Mouse (Mus musculus) embryonic facial prominence, embryonic 13.5 days (tissue): ENCODE data around the gene Cops9. TPM values are rescaled to one million over a fixed set of nuclear protein-coding genes. Genes with fewer than 3 reads are reported as not detected.

ENCODE experiments used
- ATAC-seq: fragments of 200-750 bp; cut with Nextera tagmentation; 2 replicates; pipeline ENCODE4 v1.8.0; 2017; ENCODE audit warnings: low read depth; ENCODE audit not compliant: insufficient number of reproducible peaks, insufficient read depth, low FRiP score, low TSS enrichment
- H3K27ac ChIP-seq: fragments of 300-500 bp; sonication (generic); 2 replicates; pipeline ENCODE4 v1.5.1; 2015; ENCODE audit warnings: moderate library complexity, mild to moderate bottlenecking, inconsistent platforms
- H3K27me3 ChIP-seq: fragments of 300-500 bp; sonication (generic); 2 replicates; pipeline ENCODE4 v1.6.1; 2015; ENCODE audit warnings: mild to moderate bottlenecking, inconsistent platforms
- H3K36me3 ChIP-seq: fragments of 300-500 bp; sonication (generic); 2 replicates; pipeline ENCODE4 v1.6.1; 2015; ENCODE audit warnings: mild to moderate bottlenecking, inconsistent platforms
- H3K4me1 ChIP-seq: fragments of 300-500 bp; sonication (generic); 2 replicates; pipeline ENCODE4 v1.6.1; 2015; ENCODE audit warnings: inconsistent platforms
- H3K4me2 ChIP-seq: fragments of 300-500 bp; sonication (generic); 2 replicates; pipeline ENCODE4 v1.6.1; 2015; ENCODE audit warnings: moderate library complexity, mild to moderate bottlenecking, inconsistent platforms
- H3K4me3 ChIP-seq: fragments of 300-500 bp; sonication (generic); 2 replicates; pipeline ENCODE4 v1.5.1; 2015; ENCODE audit warnings: mild to moderate bottlenecking, inconsistent platforms
- H3K9ac ChIP-seq: fragments of 300-500 bp; sonication (generic); 2 replicates; pipeline ENCODE4 v1.6.1; 2015; ENCODE audit warnings: mild to moderate bottlenecking, inconsistent platforms
- H3K9me3 ChIP-seq: fragments of 300-500 bp; sonication (generic); 2 replicates; pipeline ENCODE4 v1.6.1; 2016; ENCODE audit warnings: inconsistent platforms
- WGBS: fragments of 180-500 bp; shearing (Covaris S2); methylation state at CpG from one replicate; pipeline ENCODE4 v1.1.7; 2015; ENCODE audit warnings: mixed read lengths; 5-methylcytosine and 5-hydroxymethylcytosine counted together
- polyA plus RNA-seq: library from polyadenylated mRNA; unstranded; fragments of >200 nt; fragmentation: Nextera tagmentation; extraction: Ambion mirVana; gene quantifications from 2 replicates; pipeline ENCODE4 v1.2.1, GENCODE M21; 2015

Cops9 gene
- polyA plus RNA-seq: 391 and 404 TPM in 2 replicates

DNA sequence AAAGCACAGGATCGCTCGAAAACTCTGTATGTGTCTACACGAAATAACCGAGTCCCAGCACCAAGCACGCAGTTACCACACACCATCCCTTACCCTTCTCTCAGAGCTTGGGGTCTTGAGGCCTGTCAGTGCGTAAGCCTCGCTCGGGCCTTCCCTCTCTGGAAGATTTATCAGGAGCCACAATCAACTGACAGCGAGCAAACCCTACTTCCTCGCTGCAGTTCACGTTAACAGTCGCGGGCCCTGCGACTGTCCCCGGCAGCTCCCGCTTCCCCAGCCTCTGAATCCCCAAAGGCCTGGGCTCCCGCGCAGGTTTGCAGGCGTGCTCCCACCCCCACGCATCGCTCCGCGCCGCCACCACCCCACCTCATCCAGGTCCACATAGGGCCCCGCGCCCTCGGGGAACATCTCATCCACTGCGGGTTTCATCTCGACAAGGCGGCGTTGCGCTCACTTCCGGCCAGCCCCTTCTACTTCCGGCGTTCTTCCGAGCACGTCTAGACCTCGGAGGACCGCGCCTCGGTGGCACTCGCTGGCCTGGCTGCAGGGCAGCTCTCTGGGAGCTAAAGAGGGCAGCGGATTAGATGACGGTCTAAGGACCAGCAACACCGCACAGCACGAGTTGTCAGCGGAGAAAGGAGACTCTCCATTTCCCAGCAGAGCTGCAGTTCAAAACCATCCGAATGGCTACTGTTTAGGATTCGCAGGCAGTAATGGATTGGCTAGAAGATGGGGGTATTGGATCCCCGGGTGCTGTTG, at the start of gene Cops9:
Gene Cops9 (minus strand): TSS at position 472 of the 759 bp plus-strand sequence.
- Histone ChIP-seq H3K27ac (peak within 1 kb of the TSS; percentile 71), H3K4me1 (peaks cover 19% of the 10 kb centered on the region), H3K4me2 (peak within 1 kb of the TSS; percentile 98), H3K27me3 (no peaks in the 10 kb centered on the region), H3K36me3 (peaks cover 33% of the 10 kb centered on the region), H3K9me3 (no peaks in the 10 kb centered on the region), H3K4me3 (peak within 1 kb of the TSS; percentile 96), H3K9ac (peak within 1 kb of the TSS; percentile 98)
- WGBS: 1% methylated on average over 50 of the region's 50 CpGs
- peak; percentile 76 for ATAC-seq

GRCm38 (mm10) chr1:92691166-92691844, 49.5 kb upstream of the Cops9 start:
- H3K4me2 ChIP-seq: no peak overlapping the region
- 84% methylated on average over 3 of the region's 3 CpGs for WGBS
- H3K9ac ChIP-seq: no peak overlapping the region
- no peak overlapping the region for H3K27ac ChIP-seq
- H3K4me3 ChIP-seq: no peak overlapping the region
- no peaks in the 10 kb centered on the region for H3K9me3 ChIP-seq
- H3K27me3 ChIP-seq: no peaks in the 10 kb centered on the region
- ATAC-seq: no peak
- peaks cover 8% of the 10 kb centered on the region for H3K4me1 ChIP-seq
- no peaks in the 10 kb centered on the region for H3K36me3 ChIP-seq

DNA sequence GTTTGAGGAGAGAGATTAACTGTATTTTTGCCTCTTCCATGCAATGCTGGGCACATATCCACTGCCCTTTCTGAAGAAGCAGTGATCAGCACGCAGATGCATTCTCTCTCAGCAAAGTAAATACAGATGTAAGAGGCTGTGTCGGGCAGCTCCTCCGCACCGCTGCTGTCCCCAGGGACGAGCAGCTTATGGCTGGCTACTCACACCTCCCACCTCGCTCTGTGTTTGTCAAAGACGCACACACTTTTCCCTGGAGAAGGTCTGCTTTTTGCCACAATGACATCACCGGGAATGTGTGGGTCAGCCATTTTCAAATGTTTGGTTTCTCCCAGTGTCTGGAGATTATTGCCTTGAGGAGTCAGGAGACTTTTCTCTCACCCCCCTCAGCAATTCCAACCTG, 45.2 kb upstream of the Cops9 start:
- no peaks in the 10 kb centered on the region for H3K9me3 ChIP-seq
- H3K9ac ChIP-seq: no peak overlapping the region
- no peak for ATAC-seq
- H3K4me1 ChIP-seq: peaks cover 17% of the 10 kb centered on the region
- no peaks in the 10 kb centered on the region for H3K27me3 ChIP-seq
- peak overlapping the region; percentile 24; the same call in 1 of the 2 replicates for H3K4me2 ChIP-seq
- H3K4me3 ChIP-seq: no peak overlapping the region
- H3K27ac ChIP-seq: no peak overlapping the region
- 20% methylated on average over 8 of the region's 8 CpGs for WGBS
- no peaks in the 10 kb centered on the region for H3K36me3 ChIP-seq

DNA sequence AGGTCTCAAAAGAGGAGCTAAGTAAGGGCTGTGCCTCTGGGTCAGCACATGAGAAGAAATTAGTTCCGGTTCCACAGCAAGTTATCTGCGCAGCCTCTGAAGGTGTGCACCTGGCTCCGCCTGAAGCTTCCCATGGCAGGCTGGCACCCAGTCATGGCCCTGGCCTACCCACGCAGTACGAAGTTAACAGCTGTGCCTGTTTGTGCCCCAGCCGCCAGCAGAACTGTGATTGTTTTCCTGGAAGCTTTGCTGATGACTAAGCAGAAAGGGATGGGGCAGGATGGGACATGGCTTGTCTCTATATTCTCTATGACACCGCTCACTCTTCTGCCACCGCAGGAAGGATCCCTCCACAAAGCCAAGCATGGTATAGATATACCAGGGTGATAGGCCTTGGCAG, 41.4 kb upstream of the Cops9 start:
- Histone ChIP-seq H3K9ac (no peak overlapping the region), H3K9me3 (no peaks in the 10 kb centered on the region), H3K4me3 (no peak overlapping the region), H3K4me2 (no peak overlapping the region), H3K36me3 (no peaks in the 10 kb centered on the region), H3K4me1 (peaks cover 29% of the 10 kb centered on the region), H3K27me3 (no peaks in the 10 kb centered on the region), H3K27ac (no peak overlapping the region)
- ATAC-seq: no peak
- 90% methylated on average over 8 of the region's 8 CpGs for WGBS

DNA sequence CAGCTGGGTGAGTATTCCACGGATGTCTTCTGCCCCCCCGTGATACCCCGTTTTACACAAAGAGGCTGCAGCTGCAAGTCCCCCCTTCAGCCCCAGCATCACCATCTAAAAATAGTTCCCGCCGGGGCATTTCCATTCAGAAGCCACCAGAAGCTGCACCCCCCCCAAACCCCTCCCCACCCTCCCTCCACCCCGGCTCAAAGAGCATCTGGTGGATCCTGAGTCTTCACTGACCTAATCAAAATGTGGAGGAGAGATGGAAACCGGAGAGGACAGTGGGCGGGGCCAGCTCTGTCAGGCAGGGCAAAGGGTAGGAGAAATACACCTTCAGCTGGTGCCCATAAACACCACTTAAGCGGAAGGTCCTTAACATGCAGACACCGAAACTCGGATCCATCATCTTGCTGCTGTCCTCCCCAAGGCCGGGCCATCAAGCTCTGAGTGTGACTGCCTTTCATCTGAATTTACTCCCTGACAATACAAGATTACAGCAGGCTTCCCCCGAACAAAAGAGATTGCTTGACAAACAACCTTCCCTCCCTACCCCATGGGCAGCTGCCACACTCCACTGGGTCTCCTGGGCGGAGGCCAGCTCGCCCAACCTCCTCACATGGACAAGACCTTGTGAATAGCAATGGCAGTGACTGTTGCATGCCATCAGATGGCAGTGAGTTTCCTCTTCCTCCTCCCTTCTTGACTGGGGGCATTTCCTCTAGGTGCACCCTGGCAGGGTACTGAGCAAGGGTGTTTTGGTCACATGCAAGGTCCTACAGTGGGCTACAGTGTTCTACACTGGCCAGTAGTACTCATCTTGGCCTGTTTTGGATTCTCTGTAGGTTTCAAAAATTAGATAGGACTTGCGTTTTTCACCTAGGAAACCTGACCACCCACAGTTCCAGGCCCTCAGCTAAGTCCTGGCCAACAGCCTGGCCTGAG, 39.2 kb upstream of the Cops9 start:
- Histone ChIP-seq H3K27ac (no peak overlapping the region), H3K4me3 (no peak overlapping the region), H3K9me3 (no peaks in the 10 kb centered on the region), H3K4me2 (no peak overlapping the region), H3K4me1 (peaks cover 20% of the 10 kb centered on the region), H3K27me3 (no peaks in the 10 kb centered on the region), H3K36me3 (no peaks in the 10 kb centered on the region), H3K9ac (no peak overlapping the region)
- 35% methylated on average over 16 of the region's 16 CpGs for WGBS
- no peak for ATAC-seq

GRCm38 (mm10) chr1:92678757-92679156, 37.0 kb upstream of the Cops9 start:
- ATAC-seq: no peak

GRCm38 (mm10) chr1:92676676-92676975, 34.8 kb upstream of the Cops9 start:
- Histone ChIP-seq H3K4me1 (peaks cover 11% of the 10 kb centered on the region; the same call in 1 of the 2 replicates), H3K4me2 (no peak overlapping the region), H3K9me3 (no peaks in the 10 kb centered on the region), H3K27me3 (no peaks in the 10 kb centered on the region; the same call in 1 of the 2 replicates), H3K27ac (no peak overlapping the region), H3K9ac (no peak overlapping the region), H3K36me3 (no peaks in the 10 kb centered on the region), H3K4me3 (no peak overlapping the region)
- WGBS: 85% methylated on average over 3 of the region's 3 CpGs
- ATAC-seq: no peak

More at GRCm38 (mm10) chr1:92678757-92679156, 37.0 kb upstream of the Cops9 start:
- Histone ChIP-seq H3K9ac (no peak overlapping the region), H3K36me3 (no peaks in the 10 kb centered on the region), H3K27ac (no peak overlapping the region), H3K9me3 (no peaks in the 10 kb centered on the region), H3K4me3 (no peak overlapping the region), H3K4me1 (peaks cover 20% of the 10 kb centered on the region), H3K4me2 (no peak overlapping the region), H3K27me3 (no peaks in the 10 kb centered on the region; the same call in 1 of the 2 replicates)
- WGBS: 88% methylated on average over 5 of the region's 5 CpGs

- peaks cover 11% of the 10 kb centered on the region; the same call in 1 of the 2 replicates for H3K4me1 ChIP-seq
- H3K36me3 ChIP-seq: no peaks in the 10 kb centered on the region
- no peak overlapping the region for H3K4me3 ChIP-seq
- no peak overlapping the region for H3K9ac ChIP-seq
- no peaks in the 10 kb centered on the region for H3K9me3 ChIP-seq
- H3K27ac ChIP-seq: no peak overlapping the region
- no peaks in the 10 kb centered on the region; the same call in 1 of the 2 replicates for H3K27me3 ChIP-seq
- H3K4me2 ChIP-seq: no peak overlapping the region
- ATAC-seq: no peak
- WGBS: 78% methylated on average over 10 of the region's 10 CpGs
Observed at GRCm38 (mm10) chr1:92675932-92676675, 34.3 kb upstream of the Cops9 start.

DNA sequence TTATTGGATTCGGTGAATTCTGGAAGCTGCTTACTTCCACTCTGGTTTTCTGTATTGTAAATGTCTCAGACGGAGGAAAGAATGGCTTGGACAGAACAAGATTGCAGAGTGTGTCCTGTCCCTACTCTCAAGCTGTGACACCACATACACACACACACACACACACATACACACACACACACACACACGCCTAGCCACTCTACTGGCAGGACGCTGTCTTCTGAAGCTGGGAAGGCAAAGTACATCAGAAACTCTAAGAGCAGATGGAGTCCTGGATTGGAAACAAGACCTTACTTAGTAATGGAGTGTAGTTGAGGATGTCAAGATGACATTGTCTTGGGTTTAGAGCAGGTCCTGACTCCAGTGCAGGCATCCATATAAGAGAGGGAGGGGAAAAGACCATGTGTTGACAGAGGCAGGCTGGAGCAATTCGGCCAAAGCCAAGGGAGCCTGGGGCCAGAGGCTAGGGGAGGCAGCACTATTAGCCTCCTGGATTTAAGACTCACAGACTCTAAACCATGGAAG, 31.5 kb upstream of the Cops9 start:
- no peak for ATAC-seq
- Histone ChIP-seq H3K36me3 (no peaks in the 10 kb centered on the region), H3K27me3 (no peaks in the 10 kb centered on the region; the same call in 1 of the 2 replicates), H3K9me3 (no peaks in the 10 kb centered on the region), H3K27ac (no peak overlapping the region), H3K9ac (no peak overlapping the region), H3K4me3 (no peak overlapping the region), H3K4me1 (no peaks in the 10 kb centered on the region), H3K4me2 (no peak overlapping the region)
- WGBS: 85% methylated on average over 5 of the region's 5 CpGs

DNA sequence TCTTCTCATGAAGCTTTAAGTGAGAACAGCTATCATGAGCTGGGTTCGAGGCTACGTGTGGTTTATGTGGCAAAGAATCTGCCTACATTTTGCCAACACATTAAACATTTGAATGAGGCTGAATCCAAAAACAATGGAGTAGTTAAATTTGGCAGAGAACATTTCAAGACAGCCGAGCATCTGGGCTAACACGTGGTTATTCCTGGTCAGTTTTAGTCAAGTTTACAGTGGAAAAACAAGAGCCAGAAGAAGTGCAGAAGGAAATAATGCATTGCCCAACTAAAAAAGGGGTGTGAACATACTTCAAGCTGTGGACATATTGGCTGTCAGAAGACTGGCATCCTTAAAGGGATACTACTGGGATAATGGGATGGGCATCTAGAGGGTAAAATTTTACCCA, 29.5 kb upstream of the Cops9 start:
- no peak overlapping the region for H3K9ac ChIP-seq
- no peak overlapping the region for H3K27ac ChIP-seq
- no peaks in the 10 kb centered on the region; the same call in 1 of the 2 replicates for H3K27me3 ChIP-seq
- no peaks in the 10 kb centered on the region for H3K9me3 ChIP-seq
- no peak overlapping the region for H3K4me2 ChIP-seq
- no peak overlapping the region for H3K4me3 ChIP-seq
- H3K4me1 ChIP-seq: no peaks in the 10 kb centered on the region
- H3K36me3 ChIP-seq: no peaks in the 10 kb centered on the region
- ATAC-seq: no peak
- 82% methylated on average over 4 of the region's 4 CpGs for WGBS
